Mouse (Mus musculus): Measurements from ENCODE around the gene Calu. TPM values are rescaled to one million over a fixed set of nuclear protein-coding genes. Genes with fewer than 3 reads are reported as not detected.

Calu gene
- total RNA-seq, 1 experiment = 321 TPM

GRCm38 (mm10) chr6:29351613-29352012 is 3.7 kb downstream of the Calu start:
- H3K9me3 ChIP-seq (ENCODE audit: control insufficient read depth, insufficient read depth, low read depth, low read length) = no peaks in the 10 kb centered on the region
- in situ Hi-C loops (cut with MboI; ENCODE audit: low sequenced_read_pairs in 2 of 2, unreplicated experiment in 2 of 2) = no loop called here
- peaks cover 4% of the 10 kb centered on the region for H3K36me3 ChIP-seq (ENCODE audit: control insufficient read depth, insufficient read depth, low read length, poor library complexity, severe bottlenecking)
- TF ChIP-seq HCFC1 (IDR thresholded peaks at IDR 0.05; ENCODE audit: borderline replicate concordance, insufficient read depth, low read length) = no peak
- TF ChIP-seq ZNF384 (IDR thresholded peaks at IDR 0.05; ENCODE audit: low read depth, low read length) = no peak
- peak; percentile 30 for DNase-seq (ENCODE audit: low read depth, low spot score)
- no peak overlapping the region for H3K4me3 ChIP-seq (ENCODE audit: insufficient read depth in 1 of 2, low read depth in 1 of 2, low read length in 2 of 2, poor library complexity in 1 of 2, severe bottlenecking in 1 of 2)
- H3K9ac ChIP-seq (ENCODE audit: insufficient read depth, low read depth, low read length, poor library complexity, severe bottlenecking) = no peak overlapping the region
- no peak overlapping the region for H3K27ac ChIP-seq (ENCODE audit: insufficient read depth, low read depth, low read length, poor library complexity, severe bottlenecking)
- H3K4me1 ChIP-seq (ENCODE audit: control insufficient read depth in 2 of 2, insufficient read depth in 2 of 2, low read length in 2 of 2, poor library complexity in 1 of 2) = peaks cover 0 to 3% of the 10 kb centered on the region in 2 experiments; a peak in 1 of 4 replicates

- in situ Hi-C loops (cut with MboI; ENCODE audit: low sequenced_read_pairs in 2 of 2, unreplicated experiment in 2 of 2) = no loop called here
- Histone ChIP-seq H3K9ac (ENCODE audit: insufficient read depth, low read depth, low read length, poor library complexity, severe bottlenecking) (no peak overlapping the region), H3K4me1 (ENCODE audit: control insufficient read depth in 2 of 2, insufficient read depth in 2 of 2, low read length in 2 of 2, poor library complexity in 1 of 2) (peaks cover 0 to 3% of the 10 kb centered on the region in 2 experiments; a peak in 1 of 4 replicates), H3K9me3 (ENCODE audit: control insufficient read depth, insufficient read depth, low read depth, low read length) (no peaks in the 10 kb centered on the region), H3K4me3 (ENCODE audit: insufficient read depth in 1 of 2, low read depth in 1 of 2, low read length in 2 of 2, poor library complexity in 1 of 2, severe bottlenecking in 1 of 2) (no peak overlapping the region), H3K27ac (ENCODE audit: insufficient read depth, low read depth, low read length, poor library complexity, severe bottlenecking) (no peak overlapping the region), H3K36me3 (ENCODE audit: control insufficient read depth, insufficient read depth, low read length, poor library complexity, severe bottlenecking) (peaks cover 7% of the 10 kb centered on the region)
- TF ChIP-seq ZC3H11A (IDR thresholded peaks at IDR 0.05; ENCODE audit: borderline replicate concordance, low read depth, low read length) (no peak), HCFC1 (IDR thresholded peaks at IDR 0.05; ENCODE audit: borderline replicate concordance, insufficient read depth, low read length) (no peak), MAFK (IDR thresholded peaks at IDR 0.05; ENCODE audit: insufficient read depth, low read depth, low read length) (no peak), CHD2 (IDR thresholded peaks at IDR 0.05; ENCODE audit: low read depth, low read length) (no peak), ZNF384 (IDR thresholded peaks at IDR 0.05; ENCODE audit: low read depth, low read length) (no peak)
- DNase-seq (ENCODE audit: low read depth, low spot score) = no peak
These were observed 4.9 kb downstream of the Calu start for GRCm38 (mm10) chr6:29352816-29353215.

GRCm38 (mm10) chr6:29359386-29359785 is 11.5 kb downstream of the Calu start:
- no peaks in the 10 kb centered on the region for H3K4me1 ChIP-seq (ENCODE audit: control insufficient read depth in 2 of 2, insufficient read depth in 2 of 2, low read length in 2 of 2, poor library complexity in 1 of 2)
- peaks cover 12% of the 10 kb centered on the region for H3K36me3 ChIP-seq (ENCODE audit: control insufficient read depth, insufficient read depth, low read length, poor library complexity, severe bottlenecking)
- no peak for TF ChIP-seq ZNF384 (IDR thresholded peaks at IDR 0.05; ENCODE audit: low read depth, low read length)
- TF ChIP-seq ZC3H11A (IDR thresholded peaks at IDR 0.05; ENCODE audit: borderline replicate concordance, low read depth, low read length) = no peak
- no peak for TF ChIP-seq CHD2 (IDR thresholded peaks at IDR 0.05; ENCODE audit: low read depth, low read length)
- TF ChIP-seq MAFK (IDR thresholded peaks at IDR 0.05; ENCODE audit: insufficient read depth, low read depth, low read length) = no peak
- no peak for TF ChIP-seq HCFC1 (IDR thresholded peaks at IDR 0.05; ENCODE audit: borderline replicate concordance, insufficient read depth, low read length)
- in situ Hi-C loops (cut with MboI; ENCODE audit: low sequenced_read_pairs in 2 of 2, unreplicated experiment in 2 of 2) = no loop called here
- no peak for DNase-seq (ENCODE audit: low read depth, low spot score)
- H3K9ac ChIP-seq (ENCODE audit: insufficient read depth, low read depth, low read length, poor library complexity, severe bottlenecking) = no peak overlapping the region
- no peak overlapping the region for H3K4me3 ChIP-seq (ENCODE audit: insufficient read depth in 1 of 2, low read depth in 1 of 2, low read length in 2 of 2, poor library complexity in 1 of 2, severe bottlenecking in 1 of 2)
- no peak overlapping the region for H3K27ac ChIP-seq (ENCODE audit: insufficient read depth, low read depth, low read length, poor library complexity, severe bottlenecking)
- no peaks in the 10 kb centered on the region for H3K9me3 ChIP-seq (ENCODE audit: control insufficient read depth, insufficient read depth, low read depth, low read length)

- Histone ChIP-seq H3K9me3 (ENCODE audit: control insufficient read depth, insufficient read depth, low read depth, low read length) (no peaks in the 10 kb centered on the region), H3K4me3 (ENCODE audit: insufficient read depth in 1 of 2, low read depth in 1 of 2, low read length in 2 of 2, poor library complexity in 1 of 2, severe bottlenecking in 1 of 2) (no peak overlapping the region), H3K27ac (ENCODE audit: insufficient read depth, low read depth, low read length, poor library complexity, severe bottlenecking) (no peak overlapping the region), H3K9ac (ENCODE audit: insufficient read depth, low read depth, low read length, poor library complexity, severe bottlenecking) (no peak overlapping the region), H3K4me1 (ENCODE audit: control insufficient read depth in 2 of 2, insufficient read depth in 2 of 2, low read length in 2 of 2, poor library complexity in 1 of 2) (no peaks in the 10 kb centered on the region), H3K36me3 (ENCODE audit: control insufficient read depth, insufficient read depth, low read length, poor library complexity, severe bottlenecking) (peaks cover 12% of the 10 kb centered on the region)
- in situ Hi-C loops (cut with MboI; ENCODE audit: low sequenced_read_pairs in 2 of 2, unreplicated experiment in 2 of 2) = no loop called here
- TF ChIP-seq MAFK (IDR thresholded peaks at IDR 0.05; ENCODE audit: insufficient read depth, low read depth, low read length) = no peak
- TF ChIP-seq ZNF384 (IDR thresholded peaks at IDR 0.05; ENCODE audit: low read depth, low read length) = no peak
- no peak for TF ChIP-seq CHD2 (IDR thresholded peaks at IDR 0.05; ENCODE audit: low read depth, low read length)
- TF ChIP-seq HCFC1 (IDR thresholded peaks at IDR 0.05; ENCODE audit: borderline replicate concordance, insufficient read depth, low read length) = no peak
- TF ChIP-seq ZC3H11A (IDR thresholded peaks at IDR 0.05; ENCODE audit: borderline replicate concordance, low read depth, low read length) = no peak
- DNase-seq (ENCODE audit: low read depth, low spot score) = no peak
These were observed 12.3 kb downstream of the Calu start for GRCm38 (mm10) chr6:29360211-29360610.
